Mouse (Mus musculus) forebrain, embryonic 11.5 days (tissue): ENCODE measurements at regions not wholly inside any gene's neighbourhood (a gene's known extent, or its start where the extent isn't known, plus 50 kb on each side); places are given as distances from the start of the nearest gene placed in this dataset.

Source experiments
- ATAC-seq: fragments of 200-750 bp; cut with Nextera tagmentation; replicated peaks from 2 replicates; pipeline ENCODE4 v1.8.0; 2017; ENCODE audit warnings: moderate TSS enrichment; ENCODE audit not compliant: low FRiP score
- DNase-seq: peaks from one replicate; pipeline ENCODE4 v3.0.0-alpha.2; 2017; ENCODE audit warnings: low spot score
- H3K27ac ChIP-seq: fragments of 300-500 bp; sonication (generic); 2 replicates; pipeline ENCODE4 v1.5.1; 2014; ENCODE audit warnings: low read depth, low read length
- H3K27me3 ChIP-seq: fragments of 300-500 bp; sonication (generic); 2 replicates; pipeline ENCODE4 v1.6.1; 2014; ENCODE audit warnings: mild to moderate bottlenecking, low read length, mixed read lengths; ENCODE audit not compliant: control insufficient read depth, insufficient read depth
- H3K36me3 ChIP-seq: fragments of 300-500 bp; sonication (generic); 2 replicates; pipeline ENCODE4 v1.6.1; 2014; ENCODE audit warnings: mild to moderate bottlenecking, low read length, moderate library complexity, mixed read lengths; ENCODE audit not compliant: control insufficient read depth, insufficient read depth
- H3K4me1 ChIP-seq: fragments of 300-500 bp; sonication (generic); replicated peaks from 2 replicates; pipeline ENCODE4 v1.6.1; 2014; ENCODE audit warnings: low read length, mixed read lengths; ENCODE audit not compliant: control insufficient read depth, insufficient read depth
- H3K4me2 ChIP-seq: fragments of 300-500 bp; sonication (generic); 2 replicates; pipeline ENCODE4 v1.6.1; 2014; ENCODE audit warnings: low read depth, mild to moderate bottlenecking, low read length, moderate library complexity, mixed read lengths; ENCODE audit not compliant: severe bottlenecking
- H3K4me3 ChIP-seq: fragments of 300-500 bp; sonication (generic); 2 replicates; pipeline ENCODE4 v1.5.1; 2014; ENCODE audit warnings: low read depth, low read length
- H3K9ac ChIP-seq: fragments of 300-500 bp; sonication (generic); 2 replicates; pipeline ENCODE4 v1.6.1; 2014; ENCODE audit warnings: low read length
- H3K9me3 ChIP-seq: fragments of 300-500 bp; sonication (generic); 2 replicates; pipeline ENCODE4 v1.6.1; 2016; ENCODE audit warnings: low read length, mixed read lengths; ENCODE audit not compliant: control insufficient read depth
- WGBS: fragments of 180-500 bp; shearing (Covaris S2); extraction: QIAGEN DNeasy Blood & Tissue Kit; methylation state at CpG from one replicate; pipeline ENCODE4 v1.1.7; 2014; 5-methylcytosine and 5-hydroxymethylcytosine counted together

GRCm38 (mm10) chr15:67048621-67049020 lies 547.9 kb upstream of the Lrrc6 start:
- Histone ChIP-seq H3K9me3 (no peaks in the 10 kb centered on the region), H3K4me3 (no peak overlapping the region), H3K4me1 (no peaks in the 10 kb centered on the region), H3K27me3 (no peaks in the 10 kb centered on the region), H3K4me2 (no peak overlapping the region), H3K27ac (no peak overlapping the region), H3K36me3 (no peaks in the 10 kb centered on the region), H3K9ac (no peak overlapping the region)
- no peak for DNase-seq
- 90% methylated on average over 4 of the region's 4 CpGs for whole genome bisulfite sequencing
- ATAC-seq: no peak

- Histone ChIP-seq H3K4me3 (no peak overlapping the region), H3K27ac (no peak overlapping the region), H3K9ac (no peak overlapping the region), H3K4me2 (no peak overlapping the region), H3K36me3 (no peaks in the 10 kb centered on the region), H3K4me1 (no peaks in the 10 kb centered on the region), H3K27me3 (no peaks in the 10 kb centered on the region), H3K9me3 (no peaks in the 10 kb centered on the region)
- DNase-seq (no peak), ATAC-seq (no peak)
- WGBS: 92% methylated on average over 5 of the region's 5 CpGs
Measured at GRCm38 (mm10) chr15:67048148-67048547, 547.4 kb upstream of the Lrrc6 start.

- WGBS: 80% methylated on average over 12 of the region's 12 CpGs
- no peaks in the 10 kb centered on the region for H3K9me3 ChIP-seq
- no peak overlapping the region for H3K4me3 ChIP-seq
- no peak for DNase-seq
- H3K9ac ChIP-seq: no peak overlapping the region
- no peak for ATAC-seq
- no peak overlapping the region for H3K4me2 ChIP-seq
- no peak overlapping the region for H3K27ac ChIP-seq
- no peaks in the 10 kb centered on the region for H3K4me1 ChIP-seq
- H3K36me3 ChIP-seq: no peaks in the 10 kb centered on the region
- H3K27me3 ChIP-seq: no peaks in the 10 kb centered on the region
Measured at GRCm38 (mm10) chr15:67045920-67046804, 545.5 kb upstream of the Lrrc6 start.

GRCm38 (mm10) chr15:67045329-67045728 lies 544.6 kb upstream of the Lrrc6 start:
- no peak overlapping the region for H3K27ac ChIP-seq
- no peaks in the 10 kb centered on the region for H3K4me1 ChIP-seq
- ATAC-seq: no peak
- no peaks in the 10 kb centered on the region for H3K9me3 ChIP-seq
- H3K9ac ChIP-seq: no peak overlapping the region
- 61% methylated on average over 3 of the region's 3 CpGs for WGBS
- no peak overlapping the region for H3K4me2 ChIP-seq
- no peak for DNase-seq
- no peak overlapping the region for H3K4me3 ChIP-seq
- no peaks in the 10 kb centered on the region for H3K36me3 ChIP-seq
- H3K27me3 ChIP-seq: no peaks in the 10 kb centered on the region

- Histone ChIP-seq H3K4me1 (no peaks in the 10 kb centered on the region; the same call in 1 of the 2 replicates), H3K9ac (no peak overlapping the region), H3K9me3 (no peaks in the 10 kb centered on the region), H3K27ac (no peak overlapping the region), H3K4me2 (no peak overlapping the region), H3K27me3 (no peaks in the 10 kb centered on the region), H3K4me3 (no peak overlapping the region), H3K36me3 (no peaks in the 10 kb centered on the region)
- 91% methylated on average over 4 of the region's 4 CpGs for WGBS
- no peak for ATAC-seq
- no peak for DNase-seq
Measured at GRCm38 (mm10) chr15:67044806-67045205, 544.1 kb upstream of the Lrrc6 start.

GRCm38 (mm10) chr15:67042131-67042530 lies 541.4 kb upstream of the Lrrc6 start:
- H3K36me3 ChIP-seq: no peaks in the 10 kb centered on the region

GRCm38 (mm10) chr15:67040229-67040628 lies 539.5 kb upstream of the Lrrc6 start:
- Histone ChIP-seq H3K27ac (no peak overlapping the region), H3K4me3 (no peak overlapping the region), H3K9ac (no peak overlapping the region), H3K27me3 (no peaks in the 10 kb centered on the region), H3K4me1 (peaks cover 3% of the 10 kb centered on the region; the same call in 1 of the 2 replicates), H3K36me3 (no peaks in the 10 kb centered on the region), H3K4me2 (peak overlapping the region; percentile 59; the same call in 1 of the 2 replicates), H3K9me3 (no peaks in the 10 kb centered on the region)
- WGBS: 51% methylated on average over 12 of the region's 12 CpGs
- no peak for ATAC-seq
- no peak for DNase-seq

More at GRCm38 (mm10) chr15:67042131-67042530, 541.4 kb upstream of the Lrrc6 start:
- no peak overlapping the region for H3K9ac ChIP-seq
- peaks cover 3% of the 10 kb centered on the region; the same call in 1 of the 2 replicates for H3K4me1 ChIP-seq
- WGBS: 77% methylated on average over 2 of the region's 2 CpGs
- ATAC-seq: no peak
- H3K9me3 ChIP-seq: no peaks in the 10 kb centered on the region
- H3K4me2 ChIP-seq: no peak overlapping the region
- H3K27ac ChIP-seq: no peak overlapping the region
- no peak overlapping the region for H3K4me3 ChIP-seq
- H3K27me3 ChIP-seq: no peaks in the 10 kb centered on the region
- DNase-seq: no peak

GRCm38 (mm10) chr15:67039421-67039907 lies 538.8 kb upstream of the Lrrc6 start:
- peak overlapping the region; percentile 5 for H3K4me3 ChIP-seq
- no peaks in the 10 kb centered on the region for H3K9me3 ChIP-seq
- H3K4me1 ChIP-seq: peaks cover 3% of the 10 kb centered on the region; the same call in 1 of the 2 replicates
- WGBS: 4% methylated on average over 16 of the region's 16 CpGs
- H3K27ac ChIP-seq: no peak overlapping the region
- ATAC-seq (peak; percentile 90), DNase-seq (peak; percentile 70)
- H3K27me3 ChIP-seq: no peaks in the 10 kb centered on the region
- H3K4me2 ChIP-seq: peak overlapping the region; percentile 59
- H3K36me3 ChIP-seq: no peaks in the 10 kb centered on the region
- H3K9ac ChIP-seq: peak overlapping the region; percentile 12
